Mouse (Mus musculus) yolk sac, embryonic 10.5 days (tissue): ENCODE data around the gene Fndc7.
"Not testable (repeated sequence)": the region's sequence is repeated elsewhere in the genome, so short reads cannot be mapped to it uniquely, and the experiment has no call there.

ENCODE experiments used
- DNase-seq: peaks from one replicate; pipeline ENCODE4 v3.0.0-alpha.2; 2017; ENCODE audit warnings: low spot score

The Fndc7 gene

GRCm38 (mm10) chr3:108853266-108853665, 36.5 kb downstream of the Fndc7 start:
- no peak for DNase-seq

DNA sequence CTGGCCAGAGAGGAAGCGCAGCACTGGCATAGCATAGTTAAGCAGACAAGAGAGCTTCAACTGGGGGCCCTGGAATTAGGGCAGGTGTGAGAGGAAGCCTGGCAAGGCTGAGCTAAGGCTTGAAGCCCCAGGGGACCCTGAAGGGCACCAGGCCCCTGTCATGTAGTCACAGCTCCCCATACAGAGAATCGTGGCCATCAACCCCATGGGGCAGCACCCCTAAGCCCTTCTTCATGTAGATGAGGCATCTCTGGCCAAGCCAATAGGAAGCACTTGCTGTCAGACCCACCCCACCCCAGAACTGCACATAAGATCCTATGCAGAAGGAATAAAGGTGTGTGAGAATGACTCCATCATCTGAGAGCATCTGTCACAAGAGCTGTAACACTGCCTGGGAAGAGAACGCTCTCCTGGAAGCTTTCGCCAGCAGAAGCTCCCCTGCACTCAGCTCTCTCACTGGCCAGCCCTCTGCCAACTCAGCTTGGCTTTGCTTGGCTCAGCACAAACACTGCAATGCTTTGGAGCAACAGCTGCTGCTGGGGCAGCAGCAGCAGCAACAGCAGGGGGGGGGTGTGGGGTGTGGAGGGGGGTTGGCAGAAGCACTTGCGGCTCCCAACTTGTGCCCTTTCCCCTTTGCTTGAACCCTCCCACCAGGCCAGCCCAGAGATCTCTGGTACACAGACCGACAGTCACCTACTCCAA, 37.7 kb downstream of the Fndc7 start:
- DNase-seq = no peak

GRCm38 (mm10) chr3:108851554-108851953, 38.3 kb downstream of the Fndc7 start:
- no peak for DNase-seq

DNA sequence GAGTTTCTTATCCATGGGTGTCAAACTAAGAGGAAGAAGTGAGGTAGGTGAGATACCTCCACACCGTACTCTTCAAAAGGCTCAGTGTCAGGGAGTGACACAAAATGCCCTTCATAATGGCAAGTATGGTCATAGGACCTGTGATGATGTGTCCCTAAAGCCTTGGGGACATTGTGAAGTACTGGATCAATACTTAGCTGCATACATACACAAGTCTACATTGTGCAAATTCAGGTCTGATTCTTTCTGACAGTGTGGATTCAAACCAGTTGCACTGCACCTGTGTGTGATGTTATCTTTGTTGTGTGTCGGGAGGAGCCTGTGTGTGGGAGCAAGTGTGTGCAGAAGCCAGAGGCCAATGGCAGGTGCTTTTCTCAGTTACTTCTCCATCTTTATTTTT, 38.7 kb downstream of the Fndc7 start:
- DNase-seq = no peak

GRCm38 (mm10) chr3:108850506-108850905, 39.3 kb downstream of the Fndc7 start:
- DNase-seq = no peak

DNA sequence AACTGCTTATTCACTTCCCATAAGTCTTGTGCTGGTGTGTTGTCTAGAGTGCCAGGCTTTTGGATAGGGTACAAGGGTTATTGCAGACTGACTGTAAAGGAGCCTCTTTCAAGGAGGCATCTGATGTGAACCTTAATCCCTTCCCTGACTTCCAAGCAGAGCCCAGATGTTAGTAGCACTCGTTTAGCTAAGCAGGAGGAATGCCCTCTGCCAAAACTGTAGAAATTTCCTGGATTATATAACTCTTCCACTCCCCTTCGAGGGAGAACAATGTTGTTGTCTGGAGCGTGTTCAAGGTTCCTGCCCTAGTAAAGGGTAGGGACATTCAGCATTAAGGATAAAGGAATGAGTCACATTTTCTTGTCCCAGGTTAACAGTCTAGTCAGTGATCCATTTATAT, 43.2 kb downstream of the Fndc7 start:
- no peak for DNase-seq

DNA sequence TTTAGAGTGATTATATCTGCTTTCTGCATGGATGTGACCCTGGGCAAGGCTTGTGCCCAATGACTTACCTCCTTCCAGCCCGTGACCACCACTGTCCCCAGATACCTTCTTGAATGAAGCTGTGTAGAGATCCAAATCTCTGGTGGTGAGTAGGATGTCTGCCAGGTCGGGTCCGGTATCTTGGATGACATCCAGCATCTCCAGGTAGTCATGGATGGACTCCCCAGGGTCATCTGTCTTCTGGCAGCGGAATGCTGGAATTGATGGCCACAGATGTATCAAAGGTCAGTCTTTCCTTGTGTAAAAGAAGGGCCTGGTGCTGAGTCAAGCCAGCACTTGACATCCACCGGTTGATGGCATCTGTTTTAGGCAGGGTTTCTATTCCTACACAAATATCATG, 45.3 kb downstream of the Fndc7 start:
- no peak for DNase-seq

- DNase-seq = no peak
Observed at GRCm38 (mm10) chr3:108844026-108844425, 45.8 kb downstream of the Fndc7 start.

DNA sequence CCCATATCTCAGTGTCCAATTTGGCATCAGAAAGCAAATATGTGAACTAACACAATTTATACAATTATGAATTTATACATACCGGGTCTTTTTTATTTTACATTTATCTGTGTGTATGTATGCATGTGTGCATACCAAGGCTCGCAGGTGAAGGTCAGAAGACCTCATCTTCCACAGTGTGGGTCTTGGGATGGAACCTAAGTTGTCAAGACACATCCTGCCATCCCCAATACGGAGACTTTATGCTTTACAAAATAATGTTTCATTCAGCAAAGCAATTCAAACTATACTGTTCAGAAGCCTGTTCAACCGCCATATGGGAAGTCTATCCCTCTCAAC, 49.1 kb downstream of the Fndc7 start:
- DNase-seq = no peak

GRCm38 (mm10) chr3:108840000-108840715, 49.6 kb downstream of the Fndc7 start, which contains the start of gene Stxbp3:
Gene Stxbp3 (minus strand): TSS chr3:108840526.
- peak; percentile 92 for DNase-seq

DNA sequence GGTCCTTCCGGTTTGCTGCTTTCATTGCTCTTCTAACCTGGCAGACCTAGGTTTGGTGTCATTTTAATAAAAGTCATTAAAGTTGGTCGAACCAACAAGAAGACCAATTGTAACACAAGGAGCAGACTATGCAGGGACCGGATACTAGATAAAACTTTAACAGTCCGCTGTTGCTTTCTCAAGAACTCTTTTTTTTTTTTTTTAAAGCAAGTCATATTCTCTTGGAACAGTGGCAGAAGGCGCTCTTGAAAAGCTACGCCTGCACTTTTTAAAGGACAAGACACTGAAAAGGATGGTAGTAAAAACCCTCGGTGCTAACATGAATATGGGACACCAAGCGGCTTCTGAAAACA, 50.2 kb downstream of the Fndc7 start:
- no peak for DNase-seq

DNA sequence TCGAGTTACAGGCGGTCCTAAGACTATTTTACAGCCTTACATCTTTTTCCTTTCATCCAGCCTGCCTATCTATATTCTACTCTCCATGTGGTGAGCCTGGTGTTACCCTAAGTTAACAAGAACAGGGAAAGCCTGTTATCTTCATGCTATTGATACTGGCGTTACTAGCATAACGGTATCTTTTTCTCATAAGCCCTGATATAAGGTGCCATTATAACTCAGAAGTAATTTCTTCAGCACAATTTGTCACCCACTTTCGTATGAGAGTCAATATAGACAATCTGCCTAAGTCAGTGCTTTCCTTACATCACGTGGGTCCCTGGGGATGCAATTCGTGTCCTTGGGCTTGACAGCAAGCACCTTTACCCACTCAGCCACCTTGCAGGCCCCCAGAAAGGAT, 50.8 kb downstream of the Fndc7 start:
- no peak for DNase-seq

- no peak for DNase-seq
Observed at GRCm38 (mm10) chr3:108836931-108837330, 52.9 kb downstream of the Fndc7 start.

DNA sequence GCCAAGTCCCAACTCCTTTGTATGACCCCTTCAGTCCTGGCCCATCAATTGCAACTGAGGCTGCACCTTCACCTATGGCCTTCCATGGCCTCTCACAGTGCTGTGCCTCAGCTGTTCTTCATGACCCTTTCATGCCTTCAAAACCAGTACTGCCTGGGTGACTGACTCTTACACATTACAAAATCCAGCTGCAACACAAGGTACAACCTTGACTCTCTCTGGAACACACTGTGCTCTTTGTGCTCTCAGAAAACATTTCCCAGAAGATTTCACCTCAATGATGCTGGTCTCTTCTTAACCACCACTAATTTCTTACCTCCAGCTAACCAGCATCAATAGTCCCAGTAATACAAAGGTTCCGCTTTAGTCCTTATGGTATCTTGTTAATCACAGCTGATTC, 56.1 kb downstream of the Fndc7 start:
- DNase-seq = not testable (repeated sequence)

DNA sequence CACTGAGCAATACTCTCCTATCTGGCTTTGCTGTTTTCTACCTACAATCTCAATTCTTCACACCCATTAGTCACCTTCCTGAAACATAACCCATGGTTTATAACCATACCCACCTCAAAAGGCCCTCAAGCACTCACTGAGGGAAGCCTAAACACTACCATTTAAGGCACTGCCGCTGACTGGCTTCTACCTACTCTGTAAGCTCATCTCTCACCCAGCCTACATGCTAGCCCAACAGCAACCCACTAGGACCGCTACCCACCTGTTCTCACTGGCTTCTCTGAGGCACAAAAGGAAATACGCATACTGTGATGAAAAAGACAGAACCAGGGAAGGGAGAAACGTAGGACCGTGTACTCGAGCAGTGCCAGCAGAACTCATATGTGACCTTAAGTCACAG, 58.1 kb downstream of the Fndc7 start:
- no peak for DNase-seq

DNA sequence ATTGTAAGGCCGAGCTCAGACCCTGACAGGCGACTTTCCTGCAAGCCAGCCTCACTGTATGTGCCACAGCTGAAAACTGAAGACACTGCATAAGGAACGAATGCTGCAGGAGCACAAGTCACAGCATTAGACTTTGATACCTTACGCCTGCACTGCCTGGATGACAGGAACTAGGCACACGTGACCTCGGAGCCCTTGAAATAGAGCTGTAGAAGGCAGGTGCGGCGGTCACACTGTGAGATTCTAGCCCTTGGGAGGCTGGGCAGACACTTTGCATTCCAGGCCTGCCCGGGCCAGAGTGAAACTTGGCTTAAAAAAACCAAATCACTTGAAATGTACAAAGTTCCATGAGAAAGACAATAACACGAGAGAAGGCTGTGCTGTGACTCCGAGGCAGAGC, 59.3 kb downstream of the Fndc7 start:
- peak; percentile 81 for DNase-seq

- no peak for DNase-seq
Observed at GRCm38 (mm10) chr3:108815631-108816030, 74.2 kb downstream of the Fndc7 start.

- no peak for DNase-seq
Observed at GRCm38 (mm10) chr3:108810747-108811263, 79.0 kb downstream of the Fndc7 start.

- DNase-seq = no peak
Observed at GRCm38 (mm10) chr3:108805622-108806021, 84.2 kb downstream of the Fndc7 start.
